Mouse (Mus musculus) C2C12 (cell line): ENCODE results near the gene Shkbp1. TPM values are rescaled to one million over a fixed set of nuclear protein-coding genes. Genes with fewer than 3 reads are reported as not detected.

Experiments
- H3K27me3 ChIP-seq: one replicate; pipeline ENCODE4 v1.6.1; 2011; ENCODE audit not compliant: control insufficient read depth, insufficient read depth, insufficient read length
- H3K36me3 ChIP-seq: one replicate; pipeline ENCODE4 v1.6.1; 2011; ENCODE audit not compliant: control insufficient read depth, insufficient read depth
- H3K4me3 ChIP-seq: one replicate; pipeline ENCODE4 v1.5.1; 2011; ENCODE audit warnings: mild to moderate bottlenecking, control low read depth; ENCODE audit not compliant: poor library complexity, insufficient read depth, severe bottlenecking
- H3K79me2 ChIP-seq: one replicate; pipeline ENCODE4 v1.6.1; 2011; ENCODE audit not compliant: control insufficient read depth, insufficient read depth
- H3K79me3 ChIP-seq: one replicate; pipeline ENCODE4 v1.6.1; 2011; ENCODE audit warnings: low read depth, control low read depth
- H3ac ChIP-seq: one replicate; pipeline ENCODE3; 2011; ENCODE audit warnings: low read depth; ENCODE audit not compliant: control insufficient read depth, insufficient read length
- CEBPB ChIP-seq: IDR thresholded peaks from one replicate; pipeline ENCODE4 v1.6.1; 2011; ENCODE audit warnings: low read depth, mild to moderate bottlenecking, control low read depth, moderate library complexity
- CTCF ChIP-seq: IDR thresholded peaks from one replicate; pipeline ENCODE4 v1.5.1; 2011; ENCODE audit not compliant: control insufficient read depth, insufficient read depth, insufficient read length
- FOSL1 ChIP-seq: IDR thresholded peaks from one replicate; pipeline ENCODE4 v1.8.0; 2011; ENCODE audit warnings: mild to moderate bottlenecking, low read length; ENCODE audit not compliant: poor library complexity, insufficient read depth, severe bottlenecking
- MAX ChIP-seq: IDR thresholded peaks from one replicate; pipeline ENCODE4 v1.6.1; 2011; ENCODE audit warnings: mild to moderate bottlenecking, control low read depth
- MYOD1 ChIP-seq: IDR thresholded peaks from one replicate; pipeline ENCODE4 v1.6.1; 2011; ENCODE audit warnings: low read depth; ENCODE audit not compliant: control insufficient read depth, insufficient read length
- MYOG ChIP-seq: IDR thresholded peaks from one replicate; pipeline ENCODE4 v1.6.1; 2011; ENCODE audit not compliant: control insufficient read depth, insufficient read length; ENCODE audit errors: extremely low read depth
- USF1 ChIP-seq: IDR thresholded peaks from one replicate; pipeline ENCODE4 v1.6.1; 2011; ENCODE audit warnings: low read depth, mild to moderate bottlenecking, control low read depth, moderate library complexity
- polyA plus RNA-seq: library from polyadenylated mRNA; unstranded; fragments of >200 nt; fragmentation: generic; extraction: Trizol; gene quantifications from one replicate; pipeline ENCODE4 v1.2.1, GENCODE M21; 2012; ENCODE audit warnings: missing spikeins

The Shkbp1 gene
- polyA plus RNA-seq, 1 experiment = 27.6 TPM

- Histone ChIP-seq H3ac (no peak overlapping the region), H3K27me3 (no peaks in the 10 kb centered on the region), H3K79me3 (no peaks in the 10 kb centered on the region), H3K79me2 (no peaks in the 10 kb centered on the region), H3K4me3 (no peak overlapping the region), H3K36me3 (no peaks in the 10 kb centered on the region)
- TF ChIP-seq MAX = no peak
- TF ChIP-seq MYOD1 = no peak
- no peak for TF ChIP-seq CEBPB
- TF ChIP-seq MYOG = no peak
- no peak for TF ChIP-seq FOSL1
- TF ChIP-seq CTCF = no peak
- no peak for TF ChIP-seq USF1
Observed at GRCm38 (mm10) chr7:27300801-27301200, 55.0 kb downstream of the Shkbp1 start.

GRCm38 (mm10) chr7:27300351-27300750, 55.5 kb downstream of the Shkbp1 start:
- no peak overlapping the region for H3ac ChIP-seq
- no peak for TF ChIP-seq CEBPB
- TF ChIP-seq USF1 = no peak
- no peak for TF ChIP-seq FOSL1
- TF ChIP-seq MAX = no peak
- TF ChIP-seq MYOD1 = no peak
- no peak for TF ChIP-seq CTCF
- TF ChIP-seq MYOG = no peak

GRCm38 (mm10) chr7:27298816-27299215, 57.0 kb downstream of the Shkbp1 start:
- H3K79me3 ChIP-seq = no peaks in the 10 kb centered on the region
- TF ChIP-seq MYOD1 (no peak), CEBPB (no peak), CTCF (no peak), MYOG (no peak), USF1 (no peak)
- H3K27me3 ChIP-seq = no peaks in the 10 kb centered on the region
- no peaks in the 10 kb centered on the region for H3K79me2 ChIP-seq
- H3K4me3 ChIP-seq = no peak overlapping the region
- no peak overlapping the region for H3ac ChIP-seq
- no peaks in the 10 kb centered on the region for H3K36me3 ChIP-seq

More at GRCm38 (mm10) chr7:27300351-27300750, 55.5 kb downstream of the Shkbp1 start:
- Histone ChIP-seq H3K79me3 (no peaks in the 10 kb centered on the region), H3K36me3 (no peaks in the 10 kb centered on the region), H3K79me2 (no peaks in the 10 kb centered on the region), H3K4me3 (no peak overlapping the region), H3K27me3 (no peaks in the 10 kb centered on the region)

- Histone ChIP-seq H3K27me3 (no peaks in the 10 kb centered on the region), H3K36me3 (no peaks in the 10 kb centered on the region), H3K4me3 (no peak overlapping the region), H3ac (no peak overlapping the region), H3K79me2 (no peaks in the 10 kb centered on the region), H3K79me3 (no peaks in the 10 kb centered on the region)
- no peak for TF ChIP-seq MAX
- no peak for TF ChIP-seq USF1
- no peak for TF ChIP-seq CEBPB
- TF ChIP-seq CTCF = no peak
- no peak for TF ChIP-seq MYOD1
- no peak for TF ChIP-seq FOSL1
- no peak for TF ChIP-seq MYOG
Observed at GRCm38 (mm10) chr7:27298033-27298610, 57.7 kb downstream of the Shkbp1 start.

GRCm38 (mm10) chr7:27296518-27296917, 59.3 kb downstream of the Shkbp1 start:
- no peaks in the 10 kb centered on the region for H3K27me3 ChIP-seq
- H3K36me3 ChIP-seq = no peaks in the 10 kb centered on the region
- no peak overlapping the region for H3K4me3 ChIP-seq
- no peaks in the 10 kb centered on the region for H3K79me2 ChIP-seq
- no peak overlapping the region for H3ac ChIP-seq
- no peaks in the 10 kb centered on the region for H3K79me3 ChIP-seq
- TF ChIP-seq MYOG (no peak), CTCF (no peak), MAX (no peak), MYOD1 (no peak), USF1 (no peak), FOSL1 (no peak), CEBPB (no peak)

- H3K27me3 ChIP-seq = no peaks in the 10 kb centered on the region
- H3K4me3 ChIP-seq = no peak overlapping the region
- TF ChIP-seq FOSL1 (no peak), CTCF (no peak), USF1 (no peak), MYOG (no peak), MYOD1 (no peak), CEBPB (no peak), MAX (no peak)
- H3K79me2 ChIP-seq = no peaks in the 10 kb centered on the region
- H3K79me3 ChIP-seq = no peaks in the 10 kb centered on the region
- H3K36me3 ChIP-seq = no peaks in the 10 kb centered on the region
- no peak overlapping the region for H3ac ChIP-seq
Observed at GRCm38 (mm10) chr7:27295956-27296355, 59.9 kb downstream of the Shkbp1 start.
